Mouse (Mus musculus) heart, embryonic 12.5 days (tissue): ENCODE data around the gene Pemt. TPM values are rescaled to one million over a fixed set of nuclear protein-coding genes. Genes with fewer than 3 reads are reported as not detected.

Experiments used
- polyA plus RNA-seq: library from polyadenylated mRNA; unstranded; fragments of >200 nt; fragmentation: Nextera tagmentation; extraction: Ambion mirVana; gene quantifications from 2 replicates; pipeline ENCODE4 v1.2.1, GENCODE M21; 2016

The Pemt gene
- polyA plus RNA-seq, 1 experiment from 2014 or later: 12.6 TPM

Other genes starting within 250 kb of the Pemt start
- gene Flcn, start 236.5 kb downstream of the Pemt start, polyA plus RNA-seq: 25.1 and 26.5 TPM in 2 replicates
- 35.7 and 36.2 TPM in 2 replicates for gene Nt5m, start 207.0 kb downstream of the Pemt start, polyA plus RNA-seq
- 158 and 163 TPM in 2 replicates for gene Cops3, start 206.7 kb downstream of the Pemt start, polyA plus RNA-seq
- gene Med9, start 98.3 kb downstream of the Pemt start, polyA plus RNA-seq: 46.5 and 48.2 TPM in 2 replicates
- gene Rasd1, start 81.5 kb downstream of the Pemt start, polyA plus RNA-seq: 13.5 TPM in 2 replicates
- 22.2 and 29.9 TPM in 2 replicates for gene Rai1, start 58.5 kb upstream of the Pemt start, polyA plus RNA-seq
- gene Srebf1, start 176.1 kb upstream of the Pemt start, polyA plus RNA-seq: 39.7 and 41.1 TPM in 2 replicates